Mouse (Mus musculus) megakaryocyte, adult 5-6 weeks (primary cell): ENCODE data around the gene Gnai2. TPM values are rescaled to one million over a fixed set of nuclear protein-coding genes. Genes with fewer than 3 reads are reported as not detected.
"Not testable (repeated sequence)": the region's sequence is repeated elsewhere in the genome, so short reads cannot be mapped to it uniquely, and the experiment has no call there.

Experiments
- ATAC-seq: 2 replicates; pipeline ENCODE4 v1.8.0; 2016; ENCODE audit warnings: mild to moderate bottlenecking, inconsistent platforms; ENCODE audit not compliant: poor library complexity, severe bottlenecking
- total RNA-seq, 2 experiments: library from RNA; stranded (forward) in 1 of 2; stranded (reverse) in 1 of 2; fragments of 153-499, 151-499 nt in 1 of 2; fragments of 221-1000, 200-1000 nt in 1 of 2; gene quantifications; 2 replicates each; pipeline versions ENCODE4 v1.2.3 to v1.2.4; 2015 to 2017

Gnai2 gene
- total RNA-seq, 2 experiments from 2014 or later, result 768 to 871 TPM

DNA sequence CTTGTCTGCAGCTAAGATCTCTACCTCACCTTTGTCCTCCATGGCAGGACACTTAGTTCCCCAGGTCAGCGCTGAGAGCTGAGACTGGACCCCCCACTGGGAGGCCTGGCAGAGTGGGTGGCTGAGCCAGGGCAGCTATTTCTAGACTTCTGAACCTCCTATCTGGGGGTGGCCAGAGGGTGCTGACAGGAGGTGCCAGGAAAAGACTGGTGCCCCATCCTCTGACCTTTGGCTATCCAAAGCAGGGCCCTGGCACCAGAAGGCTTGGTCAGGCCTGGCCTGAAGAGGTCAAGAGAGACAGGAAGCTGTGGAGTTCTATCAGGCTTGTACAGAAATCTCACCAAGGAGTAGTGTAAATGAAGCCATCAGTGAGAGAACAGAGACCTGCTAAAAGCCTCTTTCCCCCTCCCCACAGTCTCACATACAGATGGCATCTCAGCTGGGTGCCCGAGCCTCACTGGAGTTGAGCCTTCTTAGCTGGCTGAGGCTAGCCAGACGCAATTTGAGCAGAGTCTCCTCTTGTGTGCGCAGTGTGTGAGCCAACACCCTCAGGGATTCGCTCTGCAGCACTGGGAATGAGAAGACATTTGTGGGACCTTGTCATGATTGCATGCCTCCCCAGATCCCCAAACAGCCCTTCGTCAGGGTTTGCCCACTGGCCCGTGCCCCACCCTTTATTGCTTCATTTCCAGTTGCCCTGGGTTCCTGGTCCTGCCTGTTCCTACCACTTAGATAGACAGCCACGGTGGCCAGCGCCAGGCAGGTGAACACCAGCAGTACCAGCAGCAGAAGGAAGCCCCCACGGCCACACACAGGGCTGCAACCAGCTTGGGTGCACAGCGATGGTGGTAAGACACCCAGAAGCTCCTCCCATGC lies 41.8 kb downstream of the Gnai2 start:
- ATAC-seq, result peak; percentile 80

DNA sequence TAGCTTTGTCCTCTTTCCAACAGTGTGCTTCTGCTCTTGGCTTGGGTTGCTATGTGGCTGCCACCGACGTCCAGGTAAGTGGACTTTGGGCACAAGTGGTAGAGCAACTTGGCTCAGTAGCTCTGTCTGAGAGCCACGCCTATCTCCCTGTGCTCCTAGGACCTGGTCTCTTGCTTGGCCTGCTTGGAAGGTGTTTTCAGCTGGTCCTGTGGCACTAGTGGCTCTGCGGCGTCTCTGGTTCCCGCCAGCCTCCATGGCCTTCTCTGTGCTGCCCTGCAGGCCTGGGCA lies 44.5 kb downstream of the Gnai2 start:
- ATAC-seq, result no peak

DNA sequence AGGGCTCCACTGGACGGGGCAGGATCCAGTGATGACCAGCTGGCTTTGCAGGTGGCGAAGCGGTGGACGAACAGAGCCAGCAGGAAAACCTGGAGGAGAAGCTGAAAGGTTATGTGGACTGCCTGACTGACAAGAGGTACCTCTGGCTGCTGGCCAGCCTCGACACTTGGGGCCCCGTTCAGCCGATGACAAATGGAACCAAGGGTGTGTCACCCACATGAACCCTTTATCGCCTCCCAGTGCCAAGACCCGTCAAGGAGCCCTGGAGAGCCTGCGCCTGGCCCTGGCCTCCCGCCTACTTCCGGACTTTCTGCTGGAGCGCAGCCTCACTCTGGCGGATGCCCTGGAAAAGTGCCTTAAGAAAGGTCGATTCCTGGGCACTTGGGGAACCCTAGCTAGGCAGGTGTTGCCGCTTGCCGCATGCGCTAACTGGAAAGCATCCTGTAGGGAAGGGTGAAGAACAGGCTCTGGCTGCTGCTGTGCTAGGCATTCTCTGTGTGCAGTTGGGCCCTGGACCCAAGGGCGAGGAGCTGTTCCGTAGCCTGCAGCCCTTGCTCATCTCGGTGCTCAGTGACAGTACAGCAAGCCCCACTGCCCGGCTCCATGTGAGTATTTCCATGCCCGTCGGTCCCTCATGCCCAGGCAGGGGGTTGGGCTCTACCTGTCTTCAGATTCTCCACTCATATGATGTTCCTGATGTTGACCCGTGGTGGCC lies 45.0 kb downstream of the Gnai2 start:
- no peak for ATAC-seq

DNA sequence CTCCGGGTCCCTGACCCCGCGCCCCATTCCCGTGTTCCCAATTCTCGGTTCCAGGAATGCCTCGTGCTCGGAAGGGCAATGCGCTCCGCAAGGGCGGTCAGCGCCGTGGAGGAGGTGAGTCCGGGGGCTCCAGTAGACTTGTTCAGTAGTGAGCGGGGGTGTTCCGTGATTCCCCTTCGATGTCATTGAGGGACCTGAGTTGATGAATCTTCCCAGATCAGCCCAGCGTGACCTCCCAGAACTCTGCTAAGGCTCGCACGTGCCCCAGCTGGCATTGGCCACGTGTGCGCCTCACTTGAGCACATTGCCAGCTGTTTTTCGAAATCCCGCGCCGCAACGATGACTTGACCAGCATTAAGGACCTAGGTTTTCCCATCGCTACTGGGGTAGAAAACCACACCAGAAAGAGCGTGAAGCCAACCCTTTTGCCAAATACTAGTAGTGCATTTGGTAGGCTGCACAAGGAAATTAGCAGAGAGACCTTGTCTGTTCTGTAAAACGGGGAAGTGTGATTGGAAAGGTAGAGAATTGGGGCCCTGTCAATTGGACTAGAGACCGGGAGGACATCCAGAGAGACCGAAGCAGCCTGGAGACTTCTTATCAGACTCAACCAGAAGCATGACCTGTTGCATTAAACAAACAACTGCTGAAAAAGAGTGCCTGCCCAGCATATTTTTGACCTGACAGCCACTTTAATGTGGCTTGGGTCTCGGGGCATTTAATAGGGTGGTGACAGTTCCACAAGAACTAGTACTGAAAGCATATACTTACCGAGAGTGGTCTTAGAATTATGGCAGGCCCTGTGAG lies 47.1 kb downstream of the Gnai2 start:
- ATAC-seq, result peak; percentile 7; the same call in 1 of the 2 replicates

DNA sequence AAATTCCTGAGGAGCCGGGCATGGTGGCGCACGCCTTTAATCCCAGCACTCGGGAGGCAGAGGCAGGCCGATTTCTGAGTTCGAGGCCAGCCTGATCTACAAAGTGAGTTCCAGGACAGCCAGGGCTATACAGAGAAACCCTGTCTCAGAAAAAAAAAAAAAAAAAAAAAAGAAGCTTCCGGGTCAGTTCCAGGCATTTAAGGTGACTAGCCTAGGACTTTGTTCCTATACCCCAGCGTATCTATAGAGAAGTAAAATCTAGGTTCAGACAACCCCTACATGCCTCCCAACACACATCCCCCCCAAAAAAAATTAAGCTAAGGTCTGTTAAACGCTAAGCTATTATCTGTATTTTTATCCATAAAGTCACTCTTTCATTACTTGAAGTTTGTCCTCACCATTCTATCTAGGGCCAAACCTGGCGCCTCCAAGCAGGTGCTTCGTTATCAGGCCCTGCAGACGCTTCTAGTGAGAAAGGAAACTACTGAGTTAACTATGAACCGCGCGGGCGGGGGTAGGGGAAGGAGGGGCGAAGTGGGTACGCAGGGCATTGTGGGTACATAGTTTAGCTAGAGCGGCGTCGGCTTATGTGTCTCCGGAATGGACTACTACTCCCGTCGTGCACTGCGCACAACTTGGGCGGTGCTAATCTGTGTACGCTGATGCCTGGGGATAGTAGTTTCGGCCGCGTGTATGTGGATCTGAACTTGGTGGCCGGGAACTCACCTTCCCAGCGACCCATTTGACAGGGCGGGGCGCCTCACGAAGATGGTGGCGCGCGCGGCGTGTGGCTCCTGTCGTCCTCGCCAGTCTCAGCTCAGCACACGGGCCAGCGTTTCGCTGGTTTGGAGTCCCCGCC lies 48.0 kb downstream of the Gnai2 start, which contains the start of gene Ifrd2:
Gene Ifrd2 (plus strand): TSS at position 669 of the 859 bp plus-strand sequence.
- ATAC-seq, result peak; percentile 97

DNA sequence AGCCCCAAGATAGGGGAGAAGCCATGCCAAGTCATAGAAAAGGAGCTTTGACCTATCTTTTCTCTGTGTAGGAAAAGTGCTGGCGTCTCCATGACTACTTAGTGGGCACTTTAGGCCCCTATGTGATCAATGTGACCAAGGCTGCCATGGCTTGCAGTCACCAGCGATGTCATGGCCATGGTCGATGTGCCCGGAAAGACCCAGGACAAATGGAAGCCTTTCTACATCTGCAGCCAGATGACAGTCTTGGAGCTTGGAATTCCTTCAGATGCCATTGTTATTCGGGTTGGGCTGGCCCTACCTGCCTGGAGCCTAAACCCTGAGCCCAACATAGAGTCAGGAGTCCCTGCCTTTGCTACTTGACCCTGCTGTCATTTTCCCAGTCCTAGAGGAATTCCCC lies 48.7 kb downstream of the Gnai2 start:
- ATAC-seq, result no peak

DNA sequence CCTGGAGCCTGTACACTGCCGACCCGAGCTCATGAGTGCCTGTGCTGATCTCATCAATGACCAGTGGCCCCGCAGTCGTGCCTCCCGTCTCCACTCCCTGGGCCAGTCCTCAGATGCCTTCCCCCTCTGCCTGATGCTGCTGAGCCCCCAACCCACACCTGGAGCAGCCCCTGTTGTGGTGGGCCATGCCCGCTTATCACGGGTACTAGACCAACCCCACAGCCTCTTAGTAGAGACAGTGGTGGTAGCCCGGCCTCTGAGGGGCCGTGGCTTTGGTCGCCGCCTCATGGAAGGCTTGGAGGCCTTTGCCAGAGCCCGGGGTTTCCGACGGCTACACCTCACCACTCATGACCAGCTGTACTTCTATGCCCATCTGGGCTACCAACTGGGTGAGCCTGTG lies 52.0 kb downstream of the Gnai2 start:
- ATAC-seq, result no peak

DNA sequence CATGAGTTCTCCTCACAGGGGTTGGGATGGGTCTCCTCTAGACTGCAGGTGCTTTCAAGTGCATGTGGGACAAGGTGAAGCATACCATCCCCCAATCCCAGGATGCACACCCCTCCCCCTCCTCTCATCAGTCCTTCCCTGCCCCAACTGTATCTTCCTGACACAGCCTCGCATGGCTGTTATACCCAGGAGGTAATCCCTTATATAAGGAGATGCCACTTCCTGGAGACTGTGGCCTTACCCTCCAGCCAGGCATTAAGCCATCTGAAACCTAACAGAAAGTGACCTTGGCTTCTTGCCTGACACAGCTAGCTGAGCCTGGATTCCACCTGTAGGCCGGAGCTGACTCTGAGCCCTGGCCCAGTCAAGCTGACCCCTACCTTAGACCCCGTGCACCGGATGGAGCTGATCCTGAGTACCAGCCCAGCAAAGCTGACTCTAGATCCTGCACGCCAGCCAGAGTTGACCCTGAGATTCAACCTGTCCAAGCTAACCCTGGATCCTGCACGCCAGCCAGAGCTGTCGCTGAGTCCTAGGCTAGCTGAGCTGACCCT lies 52.6 kb downstream of the Gnai2 start:
- no peak for ATAC-seq

DNA sequence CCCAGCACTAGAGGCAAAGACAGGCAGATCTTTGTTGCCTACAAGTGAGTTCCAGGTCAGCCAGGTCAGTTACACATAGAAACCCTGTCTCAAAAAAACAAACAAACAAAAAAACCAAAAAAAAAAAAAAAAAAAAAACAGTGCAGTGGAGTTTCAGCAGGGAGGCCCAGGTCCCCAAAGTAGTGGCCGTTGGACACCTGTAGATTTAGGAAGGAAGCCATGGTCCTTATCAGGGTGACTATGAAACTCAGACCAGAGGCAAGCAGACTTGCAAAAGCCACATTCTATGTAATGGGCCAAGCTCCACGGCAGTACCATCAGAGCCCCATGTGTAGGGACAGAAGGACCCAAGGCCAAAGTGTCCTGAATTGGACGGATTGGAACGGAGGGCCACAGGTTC lies 53.6 kb downstream of the Gnai2 start:
- no peak for ATAC-seq

DNA sequence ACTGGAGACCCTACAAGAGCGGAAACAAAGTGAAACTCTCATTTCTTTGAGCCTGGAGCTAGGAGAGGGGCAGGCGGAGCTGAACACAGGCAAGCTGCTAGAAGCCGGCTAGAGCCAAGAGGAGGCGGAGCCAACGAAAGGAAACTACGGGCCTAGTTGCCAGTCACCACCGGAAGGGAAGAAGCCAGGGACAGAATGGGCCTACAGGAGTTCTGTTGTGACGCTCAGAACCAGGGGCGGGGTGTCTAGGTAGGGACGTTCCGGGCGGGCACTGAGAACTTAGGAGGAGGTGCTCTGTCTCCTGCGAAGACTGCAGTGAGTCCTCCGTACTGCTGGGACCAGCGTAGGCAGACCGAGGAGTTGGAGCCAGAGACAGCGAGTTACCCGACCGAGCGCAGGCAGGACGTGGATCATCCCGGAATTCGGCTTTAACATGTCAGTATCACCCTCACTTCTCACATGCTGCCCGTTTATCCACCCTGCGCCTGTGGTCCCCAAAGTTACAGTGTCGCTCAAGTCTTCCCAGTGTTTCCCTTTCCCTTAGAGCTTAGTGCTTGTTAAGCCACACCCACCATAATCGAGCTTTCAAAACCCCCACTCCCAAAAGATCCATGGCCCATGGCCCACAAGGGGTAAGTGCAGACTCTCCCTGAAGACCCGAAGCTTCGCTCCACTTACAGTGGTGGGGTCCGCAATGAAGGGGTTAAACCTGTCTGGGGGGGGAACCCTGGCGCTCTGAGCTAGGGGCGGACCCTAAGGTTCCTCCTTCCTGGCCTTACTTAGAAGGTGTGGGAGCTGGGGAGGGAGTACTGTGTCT lies 54.5 kb downstream of the Gnai2 start, which contains the start of gene Hyal3:
Gene Hyal3 (plus strand): TSS at position 318 of the 817 bp plus-strand sequence.
- ATAC-seq, result peak; percentile 77

DNA sequence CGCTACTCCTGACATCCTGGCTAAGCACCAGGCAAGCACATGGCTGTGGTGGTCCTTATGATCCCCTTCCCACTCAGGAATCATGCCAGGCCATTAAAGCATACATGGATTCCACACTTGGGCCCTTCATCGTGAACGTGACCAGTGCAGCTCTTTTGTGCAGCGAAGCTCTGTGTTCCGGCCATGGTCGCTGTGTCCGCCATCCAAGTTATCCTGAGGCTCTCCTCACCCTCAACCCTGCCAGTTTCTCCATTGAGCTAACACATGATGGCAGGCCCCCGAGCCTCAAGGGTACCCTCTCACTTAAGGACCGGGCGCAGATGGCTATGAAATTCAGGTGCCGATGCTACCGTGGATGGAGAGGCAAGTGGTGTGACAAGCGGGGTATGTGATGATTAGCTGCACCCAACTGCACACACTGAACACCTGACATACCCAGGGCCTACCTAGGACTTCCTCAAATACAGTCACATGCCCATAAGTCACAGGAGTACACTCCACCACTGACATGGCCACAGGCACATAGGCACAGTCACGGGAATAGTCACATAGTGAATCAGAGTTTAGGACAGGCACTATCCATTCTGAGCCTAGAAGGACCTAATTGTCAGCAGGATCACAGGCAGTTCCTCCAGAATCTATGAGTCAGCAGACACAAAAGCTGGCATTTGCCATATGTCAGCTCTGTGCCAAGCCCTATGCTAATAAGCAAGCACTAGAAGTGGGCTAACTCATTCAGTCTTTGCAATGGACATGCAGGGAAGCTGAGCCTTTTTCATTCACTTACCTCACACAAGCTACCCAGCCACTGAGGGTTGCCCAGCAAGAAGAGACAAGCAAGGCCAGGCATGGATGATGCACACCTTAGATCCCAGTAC lies 55.9 kb downstream of the Gnai2 start:
- ATAC-seq, result no peak

DNA sequence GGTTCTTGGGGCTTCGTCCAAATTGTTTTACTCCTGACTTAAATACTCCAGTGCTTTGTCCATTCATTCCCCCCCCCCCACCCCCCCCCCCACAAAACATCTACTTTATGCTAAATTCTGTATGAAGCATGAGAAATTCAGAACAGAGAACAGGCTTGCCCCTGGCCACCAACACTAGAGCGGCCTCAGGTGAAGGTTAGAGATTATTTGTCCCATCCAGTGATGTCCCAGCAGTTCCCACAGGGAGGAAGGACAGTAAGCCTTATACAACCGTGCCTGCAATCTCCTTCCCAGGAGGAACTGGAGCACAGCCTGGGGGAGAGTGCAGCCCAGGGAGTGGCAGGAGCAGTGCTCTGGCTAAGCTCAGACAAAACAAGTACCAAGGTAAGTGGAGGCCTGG lies 56.6 kb downstream of the Gnai2 start, which contains the start of gene Naa80:
Gene Naa80 (plus strand): TSS at position 301 of the 400 bp plus-strand sequence.
- no peak for ATAC-seq

DNA sequence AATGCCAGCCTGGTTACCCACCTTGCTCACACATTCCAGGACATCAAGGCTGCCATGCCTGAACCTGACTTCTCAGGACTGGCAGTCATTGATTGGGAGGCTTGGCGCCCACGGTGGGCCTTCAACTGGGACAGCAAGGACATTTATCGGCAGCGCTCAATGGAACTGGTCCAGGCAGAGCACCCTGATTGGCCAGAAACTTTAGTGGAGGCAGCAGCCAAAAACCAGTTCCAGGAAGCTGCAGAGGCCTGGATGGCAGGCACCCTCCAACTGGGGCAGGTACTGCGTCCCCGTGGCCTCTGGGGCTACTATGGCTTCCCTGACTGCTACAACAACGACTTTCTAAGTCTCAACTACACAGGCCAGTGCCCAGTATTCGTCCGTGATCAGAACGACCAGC lies 57.3 kb downstream of the Gnai2 start:
- no peak for ATAC-seq

DNA sequence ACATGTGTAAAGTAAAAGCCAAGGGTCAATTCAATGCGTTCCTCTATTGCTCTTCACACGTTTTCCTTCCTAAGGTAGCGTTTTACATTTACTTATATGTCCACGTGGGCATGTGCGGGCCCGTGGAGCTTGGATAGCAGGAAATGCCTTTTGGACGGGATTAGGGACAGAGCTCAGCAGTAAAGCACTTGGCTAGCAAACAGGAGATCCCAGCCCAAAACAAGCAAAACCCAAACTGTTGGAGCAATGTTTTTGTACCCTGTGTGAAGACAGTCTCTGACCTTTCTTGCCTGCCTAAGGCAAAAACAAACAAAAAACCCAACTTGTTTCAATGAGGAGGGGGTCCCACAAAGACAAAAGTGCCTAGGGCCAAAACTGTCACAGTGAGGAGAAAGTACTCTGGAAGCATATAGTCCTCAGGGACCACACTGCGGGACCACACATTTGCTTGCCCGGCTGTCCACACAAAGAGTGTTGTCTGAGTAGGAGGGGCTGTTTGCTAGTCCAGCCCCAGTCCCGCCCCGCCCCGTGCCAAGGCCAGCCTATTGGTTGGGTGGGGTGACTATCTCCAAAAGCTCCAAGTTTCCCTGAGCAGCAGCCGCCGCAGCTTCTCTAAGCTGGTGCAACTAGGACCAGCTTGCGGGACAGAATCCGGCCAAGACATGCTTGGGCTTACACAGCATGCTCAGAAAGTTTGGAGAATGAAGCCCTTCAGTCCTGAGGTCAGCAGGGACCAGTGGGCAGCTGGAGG lies 58.6 kb downstream of the Gnai2 start, which contains the start of gene Hyal1:
Gene Hyal1 (plus strand): TSS at position 571 of the 751 bp plus-strand sequence.
- ATAC-seq, result peak; percentile 46

DNA sequence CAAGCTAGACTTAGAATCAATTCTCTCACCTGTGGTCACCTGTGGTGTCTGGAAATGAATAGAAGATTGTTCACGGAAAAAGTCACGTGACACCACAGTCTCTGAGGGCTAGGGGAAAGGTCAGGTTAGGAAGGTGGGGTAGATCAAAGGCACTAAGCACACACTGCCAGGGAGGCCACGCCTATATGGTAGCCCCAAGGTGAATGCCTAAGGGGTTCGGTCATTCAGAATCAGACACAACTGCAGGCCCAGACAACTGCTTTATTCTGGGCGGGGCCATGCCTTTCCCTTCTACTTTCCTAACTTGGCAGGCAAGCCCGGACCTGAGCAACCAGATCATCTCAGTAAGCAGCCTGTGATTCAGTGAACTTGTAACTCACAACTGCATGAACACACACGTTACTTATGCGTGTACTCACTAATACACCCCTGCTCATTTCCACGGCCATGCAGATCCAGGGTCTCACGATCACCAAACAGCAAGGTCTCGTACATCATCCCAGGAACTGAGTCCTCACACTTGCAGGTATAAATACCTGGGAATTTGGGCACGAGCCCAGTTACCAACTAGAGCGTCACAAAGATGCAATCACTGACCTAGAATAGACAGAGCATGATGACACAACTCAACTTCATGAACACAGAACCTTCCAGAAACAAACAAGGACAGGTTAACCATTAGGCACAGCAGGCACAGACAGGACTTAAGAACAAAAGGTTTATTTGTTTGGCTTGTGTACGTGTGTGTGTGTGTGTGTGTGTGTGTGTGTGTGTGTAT lies 59.4 kb downstream of the Gnai2 start:
- no peak for ATAC-seq

DNA sequence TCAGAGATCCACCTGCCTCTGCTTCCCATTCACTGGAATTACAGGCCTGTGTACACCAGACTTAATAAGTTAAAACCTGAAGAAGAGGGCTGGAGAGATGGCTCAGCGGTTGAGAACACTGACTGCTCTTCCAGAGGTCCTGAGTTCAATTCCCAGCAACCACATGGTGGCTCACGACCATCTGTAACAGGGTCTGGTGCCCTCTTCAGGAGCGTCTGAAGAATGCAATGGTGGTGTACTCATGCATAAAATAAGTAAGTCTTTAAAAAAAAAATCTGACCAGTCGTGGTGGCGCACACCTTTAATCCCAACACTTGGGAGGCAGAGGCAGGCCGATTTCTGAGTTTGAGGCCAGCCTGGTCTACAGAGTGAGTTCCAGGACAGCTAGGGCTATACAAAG lies 61.4 kb downstream of the Gnai2 start:
- ATAC-seq, result not testable (repeated sequence)

DNA sequence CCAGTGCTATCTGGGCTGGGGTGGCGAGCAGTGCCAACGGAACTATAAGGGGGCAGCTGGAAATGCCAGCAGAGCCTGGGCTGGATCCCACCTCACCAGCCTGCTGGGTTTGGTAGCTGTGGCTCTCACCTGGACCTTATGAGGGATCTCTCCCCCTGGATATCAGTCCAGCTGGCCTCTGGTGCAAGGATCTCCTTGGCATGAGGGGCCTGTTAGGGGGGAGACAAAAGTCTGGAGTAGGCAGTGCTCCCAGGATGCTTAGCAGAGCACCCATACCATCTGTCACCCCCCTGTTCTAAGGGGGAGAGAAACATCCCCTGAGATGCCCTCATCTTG lies 62.9 kb downstream of the Gnai2 start:
- ATAC-seq, result no peak
